In the genomic region with DNA sequence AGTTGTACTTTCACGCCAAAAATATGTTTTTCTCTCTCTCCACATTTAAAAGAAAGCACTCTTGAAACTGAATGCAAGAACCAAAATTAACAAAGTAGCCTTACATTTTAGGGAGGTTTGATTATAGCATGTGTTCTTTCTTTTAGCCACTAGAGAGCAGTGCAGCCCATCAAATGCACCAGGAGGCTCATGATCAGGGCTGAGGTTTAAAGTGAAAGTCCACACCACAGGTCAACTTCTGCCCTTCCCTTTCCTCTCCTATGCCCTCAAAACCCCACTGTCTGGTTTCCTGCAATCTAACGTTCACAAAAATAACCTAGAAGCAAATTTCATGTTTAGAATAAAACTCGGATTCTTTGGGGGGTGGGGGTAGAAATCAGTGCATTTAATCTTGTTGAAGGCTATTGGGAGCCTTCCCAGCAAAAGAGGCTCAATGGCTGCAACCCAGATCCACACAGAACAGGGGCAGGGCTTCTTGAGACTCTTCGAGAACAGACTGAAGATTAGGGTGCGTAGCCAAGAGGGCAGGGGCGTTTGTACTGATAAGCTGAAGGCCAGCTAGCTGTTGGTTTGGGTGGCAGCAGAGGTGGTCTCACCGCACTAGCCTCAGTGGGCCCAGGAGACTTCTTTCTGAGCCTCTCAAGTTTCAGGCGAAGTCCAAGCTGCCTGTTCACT, we compare ENCODE assay signal across 1 mouse cellular context.
TF ChIP-seq lines count a peak whose summit lies in the region.

No protein-coding gene starts in this region.

TF ChIP-seq in CH12.LX, 34 proteins besides CTCF, POLR2A, EP300 and RAD21 (continued from another document):
- TF ChIP-seq ZC3H11A (IDR thresholded peaks at IDR 0.05; ENCODE audit: low read depth, low read length): peak; percentile 66
- no peak for TF ChIP-seq MAFK (IDR thresholded peaks at IDR 0.05; ENCODE audit: insufficient replicate concordance, low read length)
- TF ChIP-seq KAT2A (IDR thresholded peaks at IDR 0.05; ENCODE audit: insufficient replicate concordance, low read length): no peak
- TF ChIP-seq MXI1 (IDR thresholded peaks at IDR 0.05; ENCODE audit: low read depth, low read length): no peak
- no peak for TF ChIP-seq NELFE (IDR thresholded peaks at IDR 0.05; ENCODE audit: low read depth, low read length)
- 0 out of 2 replicates have a peak, but pooled peaks have one; percentile 49 for TF ChIP-seq E2F4 (IDR thresholded peaks at IDR 0.05; ENCODE audit: insufficient replicate concordance, low read depth, low read length)
- TF ChIP-seq HCFC1 (IDR thresholded peaks at IDR 0.05; ENCODE audit: low read depth, low read length): no peak
- no peak for TF ChIP-seq JUN (IDR thresholded peaks at IDR 0.05; ENCODE audit: insufficient read depth, low read depth, low read length)
- TF ChIP-seq TCF12 (IDR thresholded peaks at IDR 0.05; ENCODE audit: low read depth, low read length): no peak
- no peak for TF ChIP-seq ETS1 (conservative IDR thresholded peaks at IDR 0.05; ENCODE audit: low read depth, low read length)
